Mouse (Mus musculus) thymus, adult 2 months (tissue): ENCODE measurements around the gene Nupr1.

Experiments
- CTCF ChIP-seq: fragments of 200-500 bp; IDR thresholded peaks from 2 replicates; pipeline ENCODE4 v1.5.1; 2012; ENCODE audit warnings: mild to moderate bottlenecking, control low read depth, low read length, moderate library complexity, borderline replicate concordance; ENCODE audit not compliant: control insufficient read depth, poor library complexity, insufficient read depth; ENCODE audit errors: extremely low read depth
- POLR2A ChIP-seq: fragments of 200-500 bp; IDR thresholded peaks from 2 replicates; pipeline ENCODE4 v1.6.1; 2012; ENCODE audit warnings: mild to moderate bottlenecking, low read length, control low read depth, moderate library complexity; ENCODE audit not compliant: control insufficient read depth, poor library complexity, insufficient read depth; ENCODE audit errors: extremely low read depth

DNA sequence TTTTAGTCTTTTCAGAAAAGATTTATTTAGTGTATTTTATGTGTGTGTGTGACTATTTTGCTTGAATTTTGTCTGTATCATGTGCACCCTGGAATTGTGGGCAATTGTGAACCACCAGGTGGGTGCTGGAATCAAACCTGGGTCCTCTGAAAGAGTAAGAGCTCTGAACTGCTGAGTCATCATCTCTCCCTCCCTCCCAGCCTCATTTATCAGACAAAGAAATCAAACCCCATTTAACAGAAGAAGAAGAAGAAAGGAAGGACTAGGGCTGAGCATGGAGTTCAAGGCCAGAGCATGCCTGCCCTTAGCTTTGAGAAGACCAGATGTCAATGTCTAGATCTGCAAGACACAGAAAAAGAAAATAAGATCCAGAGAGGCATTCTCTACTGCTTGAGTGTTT lies 4.7 kb upstream of the Nupr1 start:
- no peak for TF ChIP-seq CTCF
- TF ChIP-seq POLR2A, result no peak
